Mouse (Mus musculus): ENCODE measurements around the gene Med13l.

The Med13l gene

GRCm38 (mm10) chr5:118556387-118556937, 4.0 kb upstream of the Med13l start:
- no peak for DNase-seq (ENCODE audit: low spot score in 2 of 2)

GRCm38 (mm10) chr5:118558841-118559240, 1.6 kb upstream of the Med13l start:
- DNase-seq (ENCODE audit: low spot score in 2 of 2): no peak

DNA sequence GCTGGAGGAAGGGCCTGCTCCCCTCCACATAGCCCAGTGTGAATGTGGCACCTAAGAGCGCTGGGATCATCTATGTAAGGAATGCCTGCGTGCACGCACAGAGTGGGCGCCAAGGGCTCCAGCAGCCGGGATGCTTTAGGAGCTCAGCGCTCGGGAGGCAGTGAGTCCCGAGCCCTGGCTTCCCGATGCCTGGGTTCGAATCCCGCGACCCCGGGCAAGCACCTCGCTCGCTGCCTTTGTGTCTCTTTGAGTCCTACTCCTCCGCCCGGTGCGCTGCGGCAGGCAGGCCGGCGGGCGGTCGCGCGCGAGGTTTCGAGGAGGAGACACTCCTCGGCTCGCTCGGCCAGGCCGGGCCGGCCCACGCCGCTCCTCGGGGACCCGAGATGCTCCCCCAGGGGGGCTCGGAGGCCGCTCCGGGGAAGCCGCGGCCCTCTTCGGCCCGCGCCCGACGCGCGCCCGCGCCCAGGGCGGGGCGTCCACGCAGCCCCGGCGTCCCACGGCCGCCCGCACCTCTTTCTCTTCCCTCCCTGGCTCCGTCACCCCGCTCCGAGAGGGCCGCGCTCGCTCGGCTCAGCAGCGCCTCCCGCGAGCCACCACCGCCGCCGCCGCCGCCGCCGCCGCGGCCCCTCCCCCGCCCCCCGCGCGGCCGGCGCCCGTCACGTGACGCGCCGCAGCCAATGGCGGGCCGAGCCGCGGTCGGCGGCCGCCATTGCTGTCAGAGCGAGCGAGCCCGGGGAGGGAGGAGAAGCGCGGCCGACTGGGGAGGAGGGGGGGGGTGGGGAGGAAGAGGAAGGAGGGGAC, 695 bp upstream of the Med13l start:
- peak; percentile 74 to 75 for DNase-seq (ENCODE audit: low spot score in 2 of 2)

DNA sequence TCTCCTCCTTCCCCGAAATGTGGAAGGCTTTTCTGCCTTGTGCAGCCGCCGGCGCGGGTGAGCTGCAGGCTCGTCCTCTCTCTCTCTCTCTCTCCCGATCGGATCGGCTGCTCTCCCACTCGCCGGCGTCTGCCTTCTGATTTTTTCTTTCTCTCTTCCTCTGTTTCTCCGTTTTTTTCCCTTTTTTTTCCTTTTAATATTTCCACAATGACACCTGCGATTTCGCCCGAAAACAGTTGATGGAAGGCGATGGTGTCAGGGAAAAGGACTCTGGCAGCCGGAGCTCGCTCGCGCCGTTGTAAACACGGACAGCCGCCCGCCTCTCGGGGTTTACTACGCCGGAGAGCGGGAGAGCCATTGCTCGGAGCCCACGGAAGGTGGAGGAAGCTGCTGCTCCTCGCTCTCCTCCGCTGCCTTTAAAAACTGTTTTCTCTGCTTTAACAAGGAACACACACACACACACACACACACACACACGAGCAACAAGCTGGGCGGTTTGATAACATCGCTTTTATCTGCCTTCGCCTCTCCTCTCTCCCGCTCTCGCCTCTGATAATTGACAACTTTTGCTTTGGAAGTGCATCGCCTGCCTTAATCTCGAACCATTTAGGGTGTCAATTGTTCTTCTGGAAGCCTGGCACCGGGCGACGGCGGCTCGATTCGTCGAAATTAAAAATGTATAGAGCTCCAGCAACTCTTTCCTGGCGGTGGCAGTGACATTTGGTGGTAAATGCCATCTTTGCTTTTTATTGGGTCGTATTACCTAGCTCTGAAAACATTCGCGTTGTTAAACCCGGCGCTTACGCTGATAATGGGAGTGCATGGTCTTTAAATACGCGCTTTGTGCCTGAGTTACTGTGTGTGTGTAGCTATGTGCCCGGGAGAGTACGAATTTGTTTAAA, 858 bp downstream of the Med13l start:
- peak in 1 of 2 experiments; percentile 28 for DNase-seq (ENCODE audit: low spot score in 2 of 2)

- DNase-seq (ENCODE audit: low spot score in 2 of 2): no peak
Measured at GRCm38 (mm10) chr5:118562206-118562605, 1.7 kb downstream of the Med13l start.

- DNase-seq (ENCODE audit: low spot score in 2 of 2): no peak
Measured at GRCm38 (mm10) chr5:118563590-118563989, 3.1 kb downstream of the Med13l start.

DNA sequence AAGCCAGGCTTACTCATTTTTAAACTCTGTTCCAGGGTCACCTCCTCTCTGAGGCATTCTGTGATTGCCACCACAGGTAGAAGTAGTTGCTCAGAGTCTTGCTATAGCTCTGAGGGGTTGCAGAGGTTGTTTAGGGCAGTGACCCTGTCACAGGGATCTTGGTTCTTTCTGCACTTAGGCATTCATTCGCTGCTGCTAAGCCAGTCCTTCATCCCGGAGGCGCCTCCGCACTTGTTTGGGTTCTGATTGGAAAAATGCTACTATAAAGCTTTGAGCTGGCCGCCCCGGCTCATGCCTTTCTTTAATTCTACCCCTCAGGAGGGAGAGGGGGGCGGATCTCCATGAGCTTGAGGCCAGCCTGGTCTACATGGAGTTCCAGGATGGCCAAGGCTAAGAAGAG, 6.9 kb downstream of the Med13l start:
- DNase-seq (ENCODE audit: low spot score in 2 of 2): no peak

DNA sequence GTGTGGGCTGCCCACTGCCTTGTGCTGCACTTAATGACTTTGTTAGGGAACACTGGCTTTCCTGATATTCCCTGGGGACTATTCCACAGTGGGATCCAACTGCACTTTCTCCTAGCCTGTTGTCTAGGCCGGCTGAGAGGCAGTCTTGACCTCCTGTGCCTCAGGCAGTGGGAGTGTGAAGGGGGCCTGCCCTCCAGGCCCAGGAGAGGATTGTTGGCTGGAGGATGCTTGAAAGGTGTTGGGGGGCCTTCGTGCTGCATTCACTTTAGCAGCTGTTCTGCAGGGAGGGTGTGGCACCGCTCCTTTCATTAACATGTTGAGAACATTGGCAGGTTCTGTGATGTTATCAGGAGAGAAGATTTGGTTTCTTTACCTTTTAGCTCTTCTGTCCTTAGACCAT, 8.5 kb downstream of the Med13l start:
- no peak for DNase-seq (ENCODE audit: low spot score in 2 of 2)

GRCm38 (mm10) chr5:118569606-118570580, 9.4 kb downstream of the Med13l start:
- DNase-seq (ENCODE audit: low spot score in 2 of 2): no peak

DNA sequence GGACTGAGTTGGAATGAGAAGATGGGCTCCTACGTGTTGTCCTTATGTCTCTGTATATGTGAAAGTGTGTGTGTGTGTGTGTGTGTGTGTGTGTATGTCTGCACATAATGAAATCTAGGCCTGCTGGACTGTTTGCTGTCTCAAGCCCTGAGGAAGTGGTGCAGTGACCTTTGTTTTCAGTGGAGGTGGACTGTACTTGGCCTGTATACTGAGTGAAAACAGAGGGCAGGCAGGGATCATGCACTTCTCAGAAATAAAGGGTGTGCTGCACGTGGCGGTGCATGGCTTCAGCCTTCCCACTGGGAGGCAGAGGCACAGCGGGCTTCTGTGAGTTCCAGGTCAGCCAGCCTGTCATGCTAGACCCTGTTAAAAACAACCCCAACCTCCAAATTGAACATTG, 11.0 kb downstream of the Med13l start:
- no peak for DNase-seq (ENCODE audit: low spot score in 2 of 2)

DNA sequence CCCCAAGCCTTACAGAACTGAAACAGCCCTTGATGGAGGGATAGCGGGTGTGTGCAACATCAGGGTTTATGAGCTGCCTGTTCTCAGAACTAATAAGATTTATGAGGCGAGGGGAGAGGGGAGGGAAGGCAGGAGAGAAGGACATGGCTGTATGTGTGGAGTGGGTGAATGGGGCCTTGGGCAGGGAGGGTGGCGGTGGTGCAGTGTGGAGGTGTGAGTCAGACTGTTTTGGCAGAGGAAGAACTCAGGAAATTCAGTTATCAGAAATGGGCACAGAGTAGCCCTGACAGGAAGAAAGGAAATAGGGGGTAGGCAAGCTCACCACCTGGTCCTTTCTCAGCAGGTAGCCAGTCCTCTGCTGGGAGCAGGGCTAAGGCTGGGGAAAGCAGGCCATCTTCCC, 13.8 kb downstream of the Med13l start:
- no peak for DNase-seq (ENCODE audit: low spot score in 2 of 2)

- no peak for DNase-seq (ENCODE audit: low spot score in 2 of 2)
Measured at GRCm38 (mm10) chr5:118574997-118575396, 14.5 kb downstream of the Med13l start.

- DNase-seq (ENCODE audit: low spot score in 2 of 2): no peak
Measured at GRCm38 (mm10) chr5:118575909-118576308, 15.4 kb downstream of the Med13l start.

- no peak for DNase-seq (ENCODE audit: low spot score in 2 of 2)
Measured at GRCm38 (mm10) chr5:118576731-118577130, 16.3 kb downstream of the Med13l start.

GRCm38 (mm10) chr5:118585355-118585754, 24.9 kb downstream of the Med13l start:
- no peak for DNase-seq (ENCODE audit: low spot score in 2 of 2)

- no peak for DNase-seq (ENCODE audit: low spot score in 2 of 2)
Measured at GRCm38 (mm10) chr5:118586560-118586959, 26.1 kb downstream of the Med13l start.

DNA sequence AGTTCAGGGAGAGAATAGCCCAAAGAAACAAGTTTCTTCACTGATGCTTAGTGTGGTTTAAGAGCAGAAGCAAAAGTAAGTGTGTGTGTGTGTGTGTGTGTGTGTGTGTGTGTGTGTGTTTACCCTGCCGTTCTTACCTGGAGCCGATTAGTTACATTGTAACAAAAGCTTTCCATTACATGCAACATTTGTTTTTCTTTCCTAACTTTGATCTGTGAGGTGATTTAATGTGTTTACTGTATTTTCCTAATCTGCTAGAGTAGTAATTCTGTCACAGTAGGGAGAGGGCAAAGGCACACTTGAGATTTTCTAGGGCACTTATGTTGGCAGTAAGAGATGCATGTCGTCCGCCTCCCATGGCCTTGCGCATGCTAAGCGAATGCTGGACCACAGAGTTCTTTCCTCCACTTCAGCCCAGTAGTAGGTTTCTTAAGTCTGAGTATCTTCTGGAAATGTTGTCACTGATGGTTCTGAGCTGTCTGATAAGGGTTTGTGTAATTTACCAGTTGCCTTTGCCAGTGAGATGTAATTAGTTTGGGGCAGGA, 28.0 kb downstream of the Med13l start:
- DNase-seq (ENCODE audit: low spot score in 2 of 2): no peak

DNA sequence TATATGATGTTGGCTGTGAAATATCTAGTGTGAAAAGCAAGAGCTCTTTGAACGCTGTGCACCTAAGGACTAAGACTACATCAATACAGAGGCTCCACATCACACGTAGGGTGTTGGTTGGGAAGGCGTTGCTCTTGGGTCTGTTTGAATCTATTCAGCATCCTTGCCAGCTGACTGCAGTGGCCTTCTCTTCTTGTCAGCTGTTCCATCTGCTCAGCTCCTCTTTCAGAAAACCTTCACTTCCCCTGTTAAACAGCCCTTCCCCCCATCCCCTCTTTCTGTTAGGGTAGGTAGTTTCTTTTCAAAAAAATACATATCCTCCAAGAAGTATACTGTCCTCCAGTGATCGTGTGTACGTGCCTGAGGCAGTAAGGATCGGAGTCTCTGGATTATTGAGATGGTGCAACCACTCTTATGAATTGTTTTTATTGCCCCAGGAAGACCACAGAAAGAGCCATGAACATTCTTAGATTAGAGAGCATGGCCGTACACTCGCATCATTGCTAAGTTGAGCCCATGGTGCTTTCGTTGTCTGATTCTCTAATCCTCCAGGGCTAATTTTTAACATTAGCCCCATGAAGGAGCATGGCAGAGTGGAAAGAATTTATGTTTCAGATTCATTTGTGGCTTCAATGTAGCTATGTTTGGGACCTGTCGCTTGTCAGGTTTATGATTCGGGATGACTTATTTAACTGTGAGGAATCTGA, 28.9 kb downstream of the Med13l start:
- DNase-seq (ENCODE audit: low spot score in 2 of 2): no peak

- DNase-seq (ENCODE audit: low spot score in 2 of 2): no peak
Measured at GRCm38 (mm10) chr5:118590868-118591267, 30.4 kb downstream of the Med13l start.

DNA sequence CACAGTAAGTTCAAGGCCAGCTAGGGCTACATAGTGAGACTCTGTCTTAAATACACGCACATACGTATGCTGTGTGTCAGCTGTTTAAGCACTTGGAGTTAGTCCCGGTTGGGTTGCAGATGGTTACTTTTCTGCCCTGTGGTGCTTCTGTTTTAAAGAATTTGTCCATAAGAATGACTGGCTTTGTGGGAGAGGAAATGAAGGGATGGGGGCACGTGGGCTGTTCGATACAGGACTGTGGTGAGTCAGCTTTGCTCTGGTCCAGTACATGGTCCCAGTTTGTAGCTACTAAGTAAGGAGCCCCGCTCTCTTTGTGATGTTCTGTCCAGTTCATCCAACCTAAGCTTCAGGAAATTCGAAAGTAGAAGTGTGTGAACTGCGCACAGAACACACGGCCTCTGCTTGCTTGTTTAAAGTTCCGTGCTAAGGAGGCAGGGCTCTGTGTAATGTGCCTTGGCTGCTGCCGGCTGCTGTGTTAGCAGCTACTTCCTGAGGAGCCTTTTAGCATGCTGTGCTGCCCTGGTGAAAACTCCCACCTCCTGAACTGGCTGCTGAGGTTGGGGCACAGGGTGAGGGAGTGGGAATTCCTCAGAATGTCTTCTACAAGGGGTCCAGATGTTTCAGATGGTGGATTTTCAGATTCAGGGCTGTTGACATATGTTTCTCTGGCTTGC, 31.5 kb downstream of the Med13l start:
- no peak for DNase-seq (ENCODE audit: low spot score in 2 of 2)
